Mouse (Mus musculus) megakaryocyte, embryonic 14.5 days (primary cell): ENCODE measurements around the gene R3hcc1l.

Experiments
- FLI1 ChIP-seq: IDR thresholded peaks from 2 replicates; pipeline ENCODE4 v1.6.1; 2012; ENCODE audit warnings: low read length, inconsistent platforms, mixed read lengths
- GATA1 ChIP-seq: IDR thresholded peaks from 3 replicates; pipeline ENCODE4 v1.6.1; 2012; ENCODE audit warnings: mixed read lengths, low read length, inconsistent platforms, borderline replicate concordance

- TF ChIP-seq GATA1 (no peak), FLI1 (no peak)
Observed at GRCm38 (mm10) chr19:42632301-42632700, 113.7 kb downstream of the R3hcc1l start.
